Mouse (Mus musculus) myocyte (in vitro differentiated cells): ENCODE measurements at regions not wholly inside any gene's neighbourhood (a gene's known extent, or its start where the extent isn't known, plus 50 kb on each side); places are given as distances from the start of the nearest gene placed in this dataset.

Experiments
- MAX ChIP-seq: IDR thresholded peaks from one replicate; pipeline ENCODE4 v1.6.1; 2011; ENCODE audit warnings: low read depth, mild to moderate bottlenecking, control low read depth
- MYOG ChIP-seq, 3 experiments: IDR thresholded peaks; one replicate each; pipeline ENCODE4 v1.6.1; 2011; ENCODE audit warnings: control low read depth in 2 of 3, low read depth in 2 of 3, mild to moderate bottlenecking in 2 of 3; ENCODE audit not compliant: insufficient read length in 2 of 3, control insufficient read depth in 1 of 3, insufficient read depth in 1 of 3
- POLR2A ChIP-seq: IDR thresholded peaks from one replicate; pipeline ENCODE4 v1.6.1; 2011; ENCODE audit warnings: low read depth, mild to moderate bottlenecking, control low read depth, moderate library complexity; ENCODE audit not compliant: insufficient read length
- POLR2AphosphoS2 ChIP-seq: IDR thresholded peaks from one replicate; pipeline ENCODE4 v1.6.1; 2011; ENCODE audit warnings: low read depth, control low read depth; ENCODE audit not compliant: insufficient read length
- SRF ChIP-seq: IDR thresholded peaks from one replicate; pipeline ENCODE4 v1.6.1; 2011; ENCODE audit warnings: low read depth; ENCODE audit not compliant: control insufficient read depth, insufficient read length
- TCF12 ChIP-seq: IDR thresholded peaks from one replicate; pipeline ENCODE4 v1.6.1; 2011; ENCODE audit warnings: mild to moderate bottlenecking, control low read depth; ENCODE audit not compliant: poor library complexity, insufficient read depth, severe bottlenecking
- USF1 ChIP-seq: IDR thresholded peaks from one replicate; pipeline ENCODE4 v1.6.1; 2011; ENCODE audit warnings: low read depth, mild to moderate bottlenecking, control low read depth, moderate library complexity

GRCm38 (mm10) chr7:74908311-74908962 is 353.9 kb upstream of the Slco3a1 start:
- TF ChIP-seq POLR2A (no peak), USF1 (no peak), SRF (no peak), MAX (no peak), MYOG (IDR thresholded peaks at IDR 0.05; ENCODE audit: control insufficient read depth in 1 of 3, insufficient read depth in 1 of 3, insufficient read length in 2 of 3, low read depth in 2 of 3) (no peak), TCF12 (no peak), POLR2AphosphoS2 (no peak)
